In genomic region chr10:80495901-80496300, GRCm38 (mm10) we compare ENCODE assay signal across 9 mouse cellular contexts. TPM values are rescaled to one million over a fixed set of nuclear protein-coding genes. Genes with fewer than 3 reads are reported as not detected.
DNase-seq lines count a peak whose midpoint lies in the region; ATAC-seq and TF ChIP-seq lines count a peak whose summit lies in the region.
"Had no signal": no experiment of that assay in that cellular context is flagged by ENCODE, and none has a peak within 500 bp of the region (broad histone marks: within the 10 kb centered on the region; RNA-seq: fewer than 3 reads in every experiment).

No protein-coding gene starts in this region.

- DNase-seq in thymus, postnatal 4 days = peak; percentile 50
- DNase-seq in thymus, adult 2 months = no peak
- peak; percentile 46 for DNase-seq in hindbrain, embryonic 10.5 days (ENCODE audit: low spot score)
- no peak for DNase-seq in spleen, postnatal 14 days (ENCODE audit: low spot score in 2 of 2)
- DNase-seq in frontal cortex, postnatal 14 days (ENCODE audit: low spot score in 2 of 2) = no peak
- DNase-seq in spleen, adult 18-20 months = no peak
- DNase-seq: adrenal gland, adult 8-10 months had no signal

- peak overlapping the region; percentile 58 for H3K4me2 ChIP-seq in liver, embryonic 15.5 days

- WGBS in thymus, adult 2 months = 7% methylated on average over 35 of the region's 35 CpGs
- WGBS in hindbrain, embryonic 10.5 days = under 1% methylated on average over 35 of the region's 35 CpGs
- WGBS in liver, embryonic 15.5 days (ENCODE audit: insufficient replicate concordance) = under 1% methylated on average over 35 of the region's 35 CpGs

- no peak overlapping the region for H3K9ac ChIP-seq in liver, embryonic 15.5 days

- H3K4me3 ChIP-seq in thymus, adult 2 months (ENCODE audit: control insufficient read depth, insufficient read depth, low read length) = no peak overlapping the region
- peak overlapping the region; percentile 54 for H3K4me3 ChIP-seq in hindbrain, embryonic 10.5 days
- peak overlapping the region; percentile 26; the same call in 1 of the 2 replicates for H3K4me3 ChIP-seq in liver, embryonic 15.5 days (replicated peaks)

- H3K36me3 ChIP-seq in thymus, adult 2 months (ENCODE audit: control insufficient read depth, insufficient read depth, low read length) = no peaks in the 10 kb centered on the region
- H3K36me3 ChIP-seq in hindbrain, embryonic 10.5 days = no peaks in the 10 kb centered on the region
- no peaks in the 10 kb centered on the region for H3K36me3 ChIP-seq in liver, embryonic 15.5 days (replicated peaks)

- TF ChIP-seq CTCF in thymus, adult 2 months (IDR thresholded peaks at IDR 0.05; ENCODE audit: borderline replicate concordance, control insufficient read depth, extremely low read depth, insufficient read depth, low read length, poor library complexity) = no peak

- H3K27ac ChIP-seq in thymus, adult 2 months (ENCODE audit: control insufficient read depth, insufficient read depth, low read length) = no peak overlapping the region
- H3K27ac ChIP-seq in hindbrain, embryonic 10.5 days = peak overlapping the region; percentile 74
- no peak overlapping the region for H3K27ac ChIP-seq in liver, embryonic 15.5 days (replicated peaks)

- no peak for ATAC-seq in liver, embryonic 15.5 days (ENCODE audit: insufficient read depth)

- peaks cover 45% of the 10 kb centered on the region for H3K27me3 ChIP-seq in thymus, adult 2 months (ENCODE audit: control insufficient read depth, insufficient read depth, low read length)
- H3K27me3 ChIP-seq in hindbrain, embryonic 10.5 days (ENCODE audit: insufficient read depth, poor library complexity, severe bottlenecking) = peaks cover 100% of the 10 kb centered on the region
- peaks cover 100% of the 10 kb centered on the region for H3K27me3 ChIP-seq in liver, embryonic 15.5 days

- no peaks in the 10 kb centered on the region for H3K9me3 ChIP-seq in hindbrain, embryonic 10.5 days
- no peaks in the 10 kb centered on the region for H3K9me3 ChIP-seq in liver, embryonic 15.5 days (replicated peaks)

- TF ChIP-seq POLR2A in thymus, adult 2 months (IDR thresholded peaks at IDR 0.05; ENCODE audit: control insufficient read depth, extremely low read depth, insufficient read depth, low read length, poor library complexity) = no peak

- peaks cover 6% of the 10 kb centered on the region for H3K4me1 ChIP-seq in thymus, adult 2 months (replicated peaks; ENCODE audit: control insufficient read depth, insufficient read depth, low read length)
- H3K4me1 ChIP-seq in hindbrain, embryonic 10.5 days (replicated peaks) = peaks cover 60% of the 10 kb centered on the region
- peaks cover 22% of the 10 kb centered on the region for H3K4me1 ChIP-seq in liver, embryonic 15.5 days (replicated peaks)

RNA-seq across cellular contexts. Expression of gene Onecut3, which starts 1.3 kb away (rescaled TPM):
- 0.03 and 0.10 TPM in 2 replicates for polyA plus RNA-seq in thymus, adult 2 months (2012; rRNA removed)
- 1.1 and 2.0 TPM in 2 replicates for polyA plus RNA-seq in hindbrain, embryonic 10.5 days (2016; fragmentation: Nextera tagmentation; extraction: Ambion mirVana)
- polyA plus RNA-seq in liver, embryonic 15.5 days (2015; fragmentation: Nextera tagmentation; extraction: Ambion mirVana) = not detected in 2 replicates
- polyA plus RNA-seq: urinary bladder, adult 2 months had no signal

RNA-seq across cellular contexts. Expression of gene Atp8b3, which starts 43.0 kb away (rescaled TPM):
- polyA plus RNA-seq in thymus, adult 2 months (2012; rRNA removed) = 0.20 and 0.31 TPM in 2 replicates
- polyA plus RNA-seq in hindbrain, embryonic 10.5 days (2016; fragmentation: Nextera tagmentation; extraction: Ambion mirVana) = 0.56 and 0.90 TPM in 2 replicates
- polyA plus RNA-seq in liver, embryonic 15.5 days (2015; fragmentation: Nextera tagmentation; extraction: Ambion mirVana) = 0.02 TPM in 1 of 2 replicates, not detected in the other
- polyA plus RNA-seq: urinary bladder, adult 2 months had no signal

Comparison
In these comparisons a context has a peak if more than half of its experiments do, and no peak if none do; other contexts are left out.
1. DNase-seq: peak in thymus, postnatal 4 days (single experiment) and hindbrain, embryonic 10.5 days (single experiment); none in thymus, adult 2 months (single experiment), spleen, postnatal 14 days (0 of 2), frontal cortex, postnatal 14 days (0 of 2) and spleen, adult 18-20 months (0 of 2).